Mouse (Mus musculus) limb, embryonic 11.5 days (tissue): ENCODE measurements around the gene Acta2. TPM values are rescaled to one million over a fixed set of nuclear protein-coding genes. Genes with fewer than 3 reads are reported as not detected.

Source experiments
- ATAC-seq: fragments of 200-750 bp; cut with Nextera tagmentation; 2 replicates; pipeline ENCODE4 v1.8.0; 2017; ENCODE audit warnings: low read depth; ENCODE audit not compliant: insufficient number of reproducible peaks, low FRiP score, low TSS enrichment
- DNase-seq: peaks from one replicate; pipeline ENCODE4 v3.0.0-alpha.2; 2015; ENCODE audit warnings: low spot score
- H3K27ac ChIP-seq: fragments of 300-500 bp; sonication (generic); replicated peaks from 2 replicates; pipeline ENCODE4 v1.5.1; 2014; ENCODE audit warnings: low read depth, mild to moderate bottlenecking, low read length
- H3K27me3 ChIP-seq: fragments of 300-500 bp; sonication (generic); 2 replicates; pipeline ENCODE4 v1.6.1; 2014; ENCODE audit warnings: mild to moderate bottlenecking, low read length, mixed read lengths; ENCODE audit not compliant: control insufficient read depth, insufficient read depth
- H3K36me3 ChIP-seq: fragments of 300-500 bp; sonication (generic); 2 replicates; pipeline ENCODE4 v1.6.1; 2014; ENCODE audit warnings: mild to moderate bottlenecking, low read length, moderate library complexity, mixed read lengths; ENCODE audit not compliant: control insufficient read depth, insufficient read depth
- H3K4me1 ChIP-seq: fragments of 300-500 bp; sonication (generic); 2 replicates; pipeline ENCODE4 v1.6.1; 2014; ENCODE audit warnings: low read length, mixed read lengths; ENCODE audit not compliant: control insufficient read depth, insufficient read depth
- H3K4me2 ChIP-seq: fragments of 300-500 bp; sonication (generic); 2 replicates; pipeline ENCODE4 v1.6.1; 2014; ENCODE audit warnings: low read depth, mild to moderate bottlenecking, moderate library complexity; ENCODE audit not compliant: severe bottlenecking
- H3K4me3 ChIP-seq: fragments of 300-500 bp; sonication (generic); 2 replicates; pipeline ENCODE4 v1.5.1; 2014; ENCODE audit warnings: low read depth, low read length
- H3K9ac ChIP-seq: fragments of 300-500 bp; sonication (generic); 2 replicates; pipeline ENCODE4 v1.6.1; 2014; ENCODE audit warnings: mild to moderate bottlenecking, low read length
- H3K9me3 ChIP-seq: fragments of 300-500 bp; sonication (generic); 2 replicates; pipeline ENCODE4 v1.6.1; 2016; ENCODE audit warnings: low read length; ENCODE audit not compliant: control insufficient read depth
- WGBS: fragments of 180-500 bp; shearing (Covaris S2); extraction: QIAGEN DNeasy Blood & Tissue Kit; methylation state at CpG from one replicate; pipeline ENCODE4 v1.1.7; 2014; 5-methylcytosine and 5-hydroxymethylcytosine counted together
- polyA plus RNA-seq: library from polyadenylated mRNA; unstranded; fragments of >200 nt; fragmentation: Nextera tagmentation; extraction: Ambion mirVana; gene quantifications from 2 replicates; pipeline ENCODE4 v1.2.1, GENCODE M21; 2014

Gene Acta2
- polyA plus RNA-seq, 1 experiment from 2014 or later = 48.5 TPM

DNA sequence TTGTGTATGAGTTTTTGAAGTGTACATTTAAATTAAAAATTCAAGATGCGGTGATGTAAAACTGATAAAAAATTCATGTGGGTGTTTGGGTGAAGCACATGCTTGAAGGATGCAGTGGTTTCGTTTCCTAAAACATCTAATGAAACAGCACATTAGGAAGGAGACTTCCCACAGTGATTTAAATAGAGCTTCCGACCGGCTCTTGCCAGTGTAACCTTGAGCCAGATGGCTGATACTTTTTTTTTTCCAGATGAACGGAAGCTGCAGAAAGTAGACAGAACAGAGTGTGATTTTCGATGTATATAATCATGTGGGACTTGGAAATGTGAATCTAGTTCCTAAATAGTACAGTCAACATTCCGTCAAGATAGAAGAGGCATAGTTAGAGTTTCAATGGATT, 23.8 kb downstream of the Acta2 start:
- 58% methylated on average over 7 of the region's 7 CpGs for WGBS

GRCm38 (mm10) chr19:34222805-34223204, 32.6 kb downstream of the Acta2 start:
- no peak overlapping the region for H3K4me3 ChIP-seq
- 94% methylated on average over 3 of the region's 3 CpGs for WGBS

More for the DNA sequence above, 23.8 kb downstream of the Acta2 start:
- ATAC-seq = no peak
- Histone ChIP-seq H3K9ac (no peak overlapping the region), H3K27ac (no peak overlapping the region), H3K36me3 (no peaks in the 10 kb centered on the region), H3K4me1 (0 out of 2 replicates have a peak, but pooled peaks cover 5% of the 10 kb centered on the region), H3K4me2 (no peak overlapping the region), H3K27me3 (no peaks in the 10 kb centered on the region), H3K9me3 (no peaks in the 10 kb centered on the region), H3K4me3 (no peak overlapping the region)
- no peak for DNase-seq

DNA sequence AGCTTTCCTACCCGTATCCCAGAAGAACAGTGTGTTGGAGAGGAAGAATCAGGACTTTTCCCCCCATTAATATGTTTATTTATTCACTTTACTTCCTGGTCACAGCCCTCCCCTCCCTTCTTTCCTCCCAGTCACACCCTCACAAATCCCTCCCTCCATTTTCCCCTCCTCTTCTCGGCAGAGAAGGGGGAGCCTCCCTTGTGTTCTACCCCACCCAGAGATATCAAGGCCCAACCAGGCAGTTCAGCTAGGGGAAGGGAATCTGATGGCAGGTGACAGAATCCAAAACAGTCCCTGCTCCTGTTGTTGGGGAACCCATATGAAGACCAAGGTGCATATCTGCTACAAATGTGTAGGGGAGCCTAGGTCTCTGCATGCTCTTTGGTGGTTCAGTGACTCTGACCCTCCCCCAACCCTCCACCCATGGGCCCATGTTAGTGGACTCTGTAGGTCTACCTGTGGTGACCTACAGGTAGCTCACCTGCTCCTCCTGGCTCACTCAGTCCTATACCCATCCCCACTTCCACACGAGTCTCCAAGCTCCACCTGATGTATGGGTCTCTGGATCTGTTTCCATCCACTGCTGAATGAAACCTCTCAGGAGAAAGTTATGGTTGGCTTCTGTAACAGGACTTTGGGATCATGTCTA, 34.5 kb downstream of the Acta2 start:
- no peak overlapping the region for H3K27ac ChIP-seq
- no peak overlapping the region for H3K4me3 ChIP-seq
- no peaks in the 10 kb centered on the region for H3K36me3 ChIP-seq
- H3K9me3 ChIP-seq = no peaks in the 10 kb centered on the region
- ATAC-seq (no peak), DNase-seq (no peak)
- no peaks in the 10 kb centered on the region for H3K27me3 ChIP-seq
- H3K4me2 ChIP-seq = no peak overlapping the region
- H3K9ac ChIP-seq = no peak overlapping the region
- WGBS = 82% methylated on average over 3 of the region's 3 CpGs
- no peaks in the 10 kb centered on the region for H3K4me1 ChIP-seq

More at GRCm38 (mm10) chr19:34222805-34223204, 32.6 kb downstream of the Acta2 start:
- H3K4me2 ChIP-seq = no peak overlapping the region
- no peak for ATAC-seq
- no peak for DNase-seq
- no peaks in the 10 kb centered on the region for H3K27me3 ChIP-seq
- no peak overlapping the region for H3K9ac ChIP-seq
- H3K27ac ChIP-seq = no peak overlapping the region
- H3K4me1 ChIP-seq = no peaks in the 10 kb centered on the region
- H3K36me3 ChIP-seq = no peaks in the 10 kb centered on the region
- H3K9me3 ChIP-seq = no peaks in the 10 kb centered on the region

- Histone ChIP-seq H3K9ac (no peak overlapping the region), H3K4me1 (no peaks in the 10 kb centered on the region), H3K27ac (no peak overlapping the region), H3K9me3 (no peaks in the 10 kb centered on the region), H3K4me2 (no peak overlapping the region), H3K27me3 (no peaks in the 10 kb centered on the region), H3K36me3 (no peaks in the 10 kb centered on the region), H3K4me3 (no peak overlapping the region)
- ATAC-seq = no peak
- WGBS = 84% methylated on average over 5 of the region's 5 CpGs
- no peak for DNase-seq
Measured at GRCm38 (mm10) chr19:34219260-34219968, 36.0 kb downstream of the Acta2 start.

DNA sequence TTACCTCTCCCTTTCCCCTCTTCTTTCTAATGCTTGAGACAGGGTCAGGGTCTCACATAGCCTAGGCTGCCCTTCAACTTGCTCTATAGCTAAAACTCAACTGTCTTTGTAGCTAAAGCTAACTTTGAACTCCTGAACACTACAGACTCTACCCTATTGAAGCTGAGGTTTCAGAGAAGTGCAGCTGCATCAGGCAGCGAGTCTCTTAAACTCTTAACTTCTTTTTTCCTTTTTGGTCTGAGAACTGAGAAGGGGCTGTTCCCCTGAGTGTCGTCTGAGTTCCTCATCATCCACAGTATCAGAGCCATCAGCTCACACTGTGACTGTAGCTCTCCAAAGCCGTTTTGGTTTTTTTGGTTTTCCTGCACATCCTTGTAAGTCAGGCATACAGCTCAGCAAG, 37.6 kb downstream of the Acta2 start:
- Histone ChIP-seq H3K27ac (no peak overlapping the region), H3K9ac (no peak overlapping the region), H3K27me3 (no peaks in the 10 kb centered on the region), H3K4me3 (no peak overlapping the region), H3K4me2 (no peak overlapping the region), H3K36me3 (no peaks in the 10 kb centered on the region), H3K9me3 (no peaks in the 10 kb centered on the region), H3K4me1 (no peaks in the 10 kb centered on the region)
- DNase-seq (no peak), ATAC-seq (no peak)
- WGBS = 90% methylated on average over 3 of the region's 3 CpGs

DNA sequence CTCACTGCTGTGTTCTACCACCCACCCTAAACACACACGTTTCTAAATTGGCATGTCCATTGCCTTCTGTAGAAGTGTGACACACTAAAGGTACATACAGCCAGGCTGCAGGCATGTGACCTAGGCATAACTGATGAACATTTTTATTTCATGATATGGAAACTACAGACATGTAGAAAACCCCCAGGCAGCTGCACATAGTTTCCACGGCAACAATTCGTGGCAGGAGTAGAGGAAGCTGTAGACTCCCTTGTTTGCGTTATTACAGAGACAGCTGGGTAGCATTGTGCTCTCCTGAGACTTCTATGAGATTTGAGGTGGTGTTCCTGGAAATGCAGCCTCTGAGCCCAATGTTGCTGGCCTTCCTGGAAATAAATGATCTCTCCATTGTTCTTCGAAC, 38.4 kb downstream of the Acta2 start:
- WGBS = 85% methylated on average over 5 of the region's 5 CpGs

DNA sequence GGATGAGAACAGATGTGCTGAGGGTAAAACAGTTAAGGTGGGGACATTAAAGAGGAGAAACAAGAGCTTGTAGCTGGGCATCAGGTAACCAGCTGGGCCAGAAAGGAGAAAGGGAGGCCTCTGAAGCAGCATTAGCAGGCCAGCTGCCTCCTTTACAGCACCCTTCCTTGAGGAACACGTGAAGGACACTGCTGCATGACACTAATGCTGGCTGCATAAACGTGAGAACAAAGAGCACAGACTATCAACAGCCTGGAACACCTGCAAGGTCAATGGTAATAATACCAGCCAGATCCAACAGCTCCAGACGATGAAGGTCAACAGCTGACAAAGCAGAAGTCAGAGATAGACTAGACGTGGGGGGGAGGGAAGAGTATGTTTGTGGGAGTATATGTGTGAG, 41.3 kb downstream of the Acta2 start:
- Histone ChIP-seq H3K36me3 (no peaks in the 10 kb centered on the region), H3K4me1 (no peaks in the 10 kb centered on the region), H3K9ac (no peak overlapping the region), H3K27me3 (no peaks in the 10 kb centered on the region), H3K4me3 (no peak overlapping the region), H3K27ac (no peak overlapping the region), H3K4me2 (no peak overlapping the region), H3K9me3 (no peaks in the 10 kb centered on the region)
- ATAC-seq (no peak), DNase-seq (no peak)
- 62% methylated on average over 4 of the region's 4 CpGs for WGBS

More for the DNA sequence above, 38.4 kb downstream of the Acta2 start:
- H3K27ac ChIP-seq = no peak overlapping the region
- no peaks in the 10 kb centered on the region for H3K9me3 ChIP-seq
- ATAC-seq = no peak
- no peak overlapping the region for H3K4me3 ChIP-seq
- H3K27me3 ChIP-seq = no peaks in the 10 kb centered on the region
- no peaks in the 10 kb centered on the region for H3K36me3 ChIP-seq
- DNase-seq = no peak
- no peak overlapping the region for H3K4me2 ChIP-seq
- H3K4me1 ChIP-seq = no peaks in the 10 kb centered on the region
- no peak overlapping the region for H3K9ac ChIP-seq

DNA sequence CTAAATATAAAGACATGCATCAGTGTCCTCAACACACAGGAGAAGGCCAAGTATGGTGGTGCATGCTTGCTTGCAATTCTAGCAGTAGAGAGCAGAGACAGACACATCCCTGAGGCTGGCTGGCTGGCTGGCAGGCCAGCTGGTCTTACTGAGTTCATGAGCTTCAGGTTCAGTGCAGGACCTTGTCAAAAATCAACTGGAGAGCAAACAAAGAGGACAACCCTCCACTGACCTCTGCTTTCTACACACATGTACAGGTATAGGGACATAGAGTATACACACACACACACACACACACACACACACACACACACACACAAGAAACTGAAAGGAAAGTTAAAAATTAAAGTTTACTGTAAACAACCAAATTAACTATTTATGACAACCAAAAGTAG, 42.1 kb downstream of the Acta2 start:
- ATAC-seq (no peak), DNase-seq (no peak)
- Histone ChIP-seq H3K4me2 (no peak overlapping the region), H3K4me3 (no peak overlapping the region), H3K27ac (no peak overlapping the region), H3K27me3 (no peaks in the 10 kb centered on the region), H3K9ac (no peak overlapping the region), H3K36me3 (no peaks in the 10 kb centered on the region), H3K9me3 (no peaks in the 10 kb centered on the region), H3K4me1 (no peaks in the 10 kb centered on the region)
